Mouse (Mus musculus): ENCODE measurements at regions not wholly inside any gene's neighbourhood (a gene's known extent, or its start where the extent isn't known, plus 50 kb on each side); places are given as distances from the start of the nearest gene placed in this dataset.

GRCm38 (mm10) chr15:6056887-6057626, 242.5 kb upstream of the Dab2 start:
- no peak for TF ChIP-seq TAL1 (IDR thresholded peaks at IDR 0.05; ENCODE audit: low read length)
- TF ChIP-seq GATA1 (IDR thresholded peaks at IDR 0.05; ENCODE audit: low read length): no peak
